Mouse (Mus musculus) CH12.LX (cell line): Measurements from ENCODE around the gene C130050O18Rik. TPM values are rescaled to one million over a fixed set of nuclear protein-coding genes. Genes with fewer than 3 reads are reported as not detected.

Experiments used
- DNase-seq: peaks from one replicate; pipeline ENCODE4 v3.0.0-alpha.2; 2013; ENCODE audit errors: extremely low read depth
- H3K27ac ChIP-seq: 2 replicates; pipeline ENCODE4 v1.5.1; 2012; ENCODE audit warnings: low read depth, mild to moderate bottlenecking, control low read depth, moderate library complexity; ENCODE audit not compliant: insufficient read depth
- H3K27me3 ChIP-seq: replicated peaks from 2 replicates; pipeline ENCODE3; 2012; ENCODE audit warnings: inconsistent platforms
- H3K36me3 ChIP-seq, 2 experiments: replicated peaks in 1 of 2; 2 replicates each; pipeline versions ENCODE3 to v1.6.1; 2012; ENCODE audit warnings: inconsistent platforms in 1 of 2, low read length in 1 of 2, mild to moderate bottlenecking in 1 of 2, mixed read lengths in 1 of 2, moderate library complexity in 1 of 2; ENCODE audit not compliant: control insufficient read depth in 1 of 2, insufficient read depth in 1 of 2
- H3K4me1 ChIP-seq, 2 experiments: 2 replicates each; pipeline ENCODE4 v1.6.1; 2012; ENCODE audit warnings: inconsistent platforms in 1 of 2, moderate library complexity in 1 of 2; ENCODE audit not compliant: insufficient read depth in 2 of 2, control insufficient read depth in 1 of 2
- H3K4me2 ChIP-seq: 2 replicates; pipeline ENCODE4 v1.6.1; 2012; ENCODE audit warnings: low read depth, mild to moderate bottlenecking, control low read depth; ENCODE audit not compliant: poor library complexity, insufficient read depth, severe bottlenecking
- H3K4me3 ChIP-seq, 3 experiments: fragments of 150-350 bp in 1 of 3; sonication (generic) in 1 of 3; replicated peaks in 1 of 3; 2 replicates each; pipeline versions ENCODE3 to v1.5.1; 2011 to 2012; ENCODE audit warnings: low read depth in 2 of 3, low read length in 2 of 3, mild to moderate bottlenecking in 2 of 3, moderate library complexity in 2 of 3, control low read depth in 1 of 3, improper control_type of control experiment in 1 of 3, inconsistent platforms in 1 of 3, mixed read lengths in 1 of 3; ENCODE audit not compliant: poor library complexity in 1 of 3
- H3K79me2 ChIP-seq: replicated peaks from 2 replicates; pipeline ENCODE4 v1.6.1; 2012; ENCODE audit warnings: mild to moderate bottlenecking, moderate library complexity; ENCODE audit not compliant: control insufficient read depth, poor library complexity, insufficient read depth, severe bottlenecking; ENCODE audit errors: extremely low read depth
- H3K9ac ChIP-seq: 2 replicates; pipeline ENCODE4 v1.6.1; 2012; ENCODE audit warnings: low read depth, mild to moderate bottlenecking, control low read depth, moderate library complexity; ENCODE audit not compliant: insufficient read depth
- H3K9me3 ChIP-seq: replicated peaks from 2 replicates; pipeline ENCODE3; 2012; ENCODE audit warnings: low read length, inconsistent platforms, mixed read lengths
- CTCF ChIP-seq, 2 experiments: IDR thresholded peaks in 1 of 2; conservative IDR thresholded peaks in 1 of 2; 2 replicates each; pipeline ENCODE4 v1.5.1; 2011 to 2012; ENCODE audit warnings: low read depth in 2 of 2, low read length in 2 of 2, improper control_type of control experiment in 1 of 2, inconsistent platforms in 1 of 2, mild to moderate bottlenecking in 1 of 2, moderate library complexity in 1 of 2
- E2F4 ChIP-seq: IDR thresholded peaks from 2 replicates; pipeline ENCODE4 v1.6.1; 2011; ENCODE audit warnings: low read depth, low read length, improper control_type of control experiment; ENCODE audit not compliant: insufficient replicate concordance
- GABPA ChIP-seq: IDR thresholded peaks from 2 replicates; pipeline ENCODE4 v1.6.1; 2012; ENCODE audit warnings: low read depth, low read length, improper control_type of control experiment, inconsistent platforms; ENCODE audit not compliant: insufficient replicate concordance
- HCFC1 ChIP-seq: IDR thresholded peaks from 2 replicates; pipeline ENCODE4 v1.6.1; 2012; ENCODE audit warnings: low read depth, mild to moderate bottlenecking, inconsistent platforms, low read length, improper control_type of control experiment
- IRF4 ChIP-seq: IDR thresholded peaks from 2 replicates; pipeline ENCODE4 v1.6.1; 2014; ENCODE audit warnings: low read depth, mild to moderate bottlenecking, inconsistent platforms, low read length, improper control_type of control experiment
- MAFK ChIP-seq: IDR thresholded peaks from 2 replicates; pipeline ENCODE4 v1.6.1; 2011; ENCODE audit warnings: low read length, improper control_type of control experiment; ENCODE audit not compliant: insufficient replicate concordance
- MAX ChIP-seq: IDR thresholded peaks from 2 replicates; pipeline ENCODE4 v1.6.1; 2011; ENCODE audit warnings: low read length, improper control_type of control experiment
- MYC ChIP-seq: IDR thresholded peaks from 2 replicates; pipeline ENCODE4 v1.6.1; 2011; ENCODE audit warnings: low read depth, mild to moderate bottlenecking, improper control_type of control experiment, low read length
- PAX5 ChIP-seq: IDR thresholded peaks from 2 replicates; pipeline ENCODE4 v1.6.1; 2012; ENCODE audit warnings: low read length, inconsistent platforms, mixed read lengths
- POLR2AphosphoS2 ChIP-seq: IDR thresholded peaks from 2 replicates; pipeline ENCODE4 v1.6.1; 2011; ENCODE audit warnings: low read depth, low read length, improper control_type of control experiment
- RCOR1 ChIP-seq: conservative IDR thresholded peaks from 2 replicates; pipeline ENCODE4 v1.6.1; 2012; ENCODE audit warnings: low read depth, mild to moderate bottlenecking, inconsistent platforms, low read length, improper control_type of control experiment
- USF1 ChIP-seq: IDR thresholded peaks from 2 replicates; pipeline ENCODE4 v1.6.1; 2014; ENCODE audit warnings: low read depth, mild to moderate bottlenecking, inconsistent platforms, low read length, improper control_type of control experiment
- ZKSCAN1 ChIP-seq: IDR thresholded peaks from 2 replicates; pipeline ENCODE4 v1.6.1; 2012; ENCODE audit warnings: low read depth, inconsistent platforms, low read length, improper control_type of control experiment, borderline replicate concordance
- ZMIZ1 ChIP-seq: IDR thresholded peaks from 2 replicates; pipeline ENCODE4 v1.6.1; 2012; ENCODE audit warnings: low read depth, mild to moderate bottlenecking, inconsistent platforms, low read length, improper control_type of control experiment
- dilution Hi-C: fragments of 300-500 bp; cut with MboI; formaldehyde crosslinking; loops from 2 replicates; pipeline ENCODE4 v1.14.3; 2020; ENCODE audit warnings: low sequenced_read_pairs; ENCODE audit not compliant: extremely low pct_unique_long_range_greater_than_20kb, extremely low pct_ligation_motif_present
- in situ Hi-C: fragments of 300-500 bp; cut with MboI; formaldehyde crosslinking; loops from 3 replicates; pipeline ENCODE4 v1.14.3; 2019; ENCODE audit warnings: low sequenced_read_pairs, low pct_ligation_motif_present, low pct_unique_long_range_greater_than_20kb, mixed read lengths
- polyA plus RNA-seq: library from polyadenylated mRNA; unstranded; fragments of >175 nt; gene quantifications from 2 replicates; pipeline ENCODE4 v1.2.1, GENCODE M21; 2012; ENCODE audit warnings: low read depth; ENCODE audit not compliant: insufficient read length
- total RNA-seq, 2 experiments: library from RNA; depleted of rRNA; stranded (reverse); fragments of 300-350 nt in 1 of 2; fragments of >200 nt in 1 of 2; gene quantifications; 2 replicates each; pipeline ENCODE4 v1.2.3; 2012 to 2014

Gene C130050O18Rik
- total and polyA plus RNA-seq, 3 experiments, result 0.54 TPM; not detected in 2

DNA sequence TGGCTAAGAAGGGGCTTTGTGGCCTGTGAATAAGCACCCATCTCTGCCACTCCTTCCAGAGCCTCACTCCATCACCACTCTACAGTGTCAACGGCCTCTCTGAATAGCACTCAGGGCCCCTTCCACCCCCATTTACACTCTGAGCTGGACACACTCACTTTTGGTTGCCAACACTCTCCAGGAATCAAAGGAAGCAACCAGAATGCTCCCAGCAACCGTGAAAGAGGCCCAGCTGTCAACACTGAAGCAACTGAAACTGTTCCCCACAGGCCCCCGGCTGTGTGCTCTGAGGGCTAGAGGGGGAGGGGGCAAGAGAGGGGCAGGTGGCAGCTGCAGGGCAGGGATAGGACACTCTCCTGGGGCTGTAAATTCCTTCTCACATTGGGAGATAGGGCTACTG, 13.6 kb downstream of the C130050O18Rik start:
- H3K36me3 ChIP-seq, result peaks cover 3 to 85% of the 10 kb centered on the region in 2 experiments
- H3K27ac ChIP-seq, result no peak overlapping the region
- no peaks in the 10 kb centered on the region for H3K9me3 ChIP-seq
- peaks cover 0 to 11% of the 10 kb centered on the region in 2 experiments; a peak in 2 of 4 replicates for H3K4me1 ChIP-seq
- no peak overlapping the region for H3K4me3 ChIP-seq
- no peak overlapping the region for H3K4me2 ChIP-seq
- in situ Hi-C loops, result no loop called here
- dilution Hi-C loops, result no loop called here
- TF ChIP-seq ZKSCAN1 (no peak), IRF4 (no peak), RCOR1 (no peak), POLR2AphosphoS2 (no peak), GABPA (no peak), PAX5 (no peak), MAX (no peak), HCFC1 (no peak), USF1 (no peak), CTCF (conservative IDR thresholded peaks at IDR 0.05 in 1 of 2, IDR thresholded peaks at IDR 0.05 in 1 of 2; ENCODE audit: low read depth in 2 of 2, low read length in 2 of 2) (no peak), MYC (no peak), E2F4 (no peak)
- no peak overlapping the region for H3K9ac ChIP-seq
- DNase-seq, result no peak
- H3K27me3 ChIP-seq, result no peaks in the 10 kb centered on the region
- H3K79me2 ChIP-seq, result no peaks in the 10 kb centered on the region

DNA sequence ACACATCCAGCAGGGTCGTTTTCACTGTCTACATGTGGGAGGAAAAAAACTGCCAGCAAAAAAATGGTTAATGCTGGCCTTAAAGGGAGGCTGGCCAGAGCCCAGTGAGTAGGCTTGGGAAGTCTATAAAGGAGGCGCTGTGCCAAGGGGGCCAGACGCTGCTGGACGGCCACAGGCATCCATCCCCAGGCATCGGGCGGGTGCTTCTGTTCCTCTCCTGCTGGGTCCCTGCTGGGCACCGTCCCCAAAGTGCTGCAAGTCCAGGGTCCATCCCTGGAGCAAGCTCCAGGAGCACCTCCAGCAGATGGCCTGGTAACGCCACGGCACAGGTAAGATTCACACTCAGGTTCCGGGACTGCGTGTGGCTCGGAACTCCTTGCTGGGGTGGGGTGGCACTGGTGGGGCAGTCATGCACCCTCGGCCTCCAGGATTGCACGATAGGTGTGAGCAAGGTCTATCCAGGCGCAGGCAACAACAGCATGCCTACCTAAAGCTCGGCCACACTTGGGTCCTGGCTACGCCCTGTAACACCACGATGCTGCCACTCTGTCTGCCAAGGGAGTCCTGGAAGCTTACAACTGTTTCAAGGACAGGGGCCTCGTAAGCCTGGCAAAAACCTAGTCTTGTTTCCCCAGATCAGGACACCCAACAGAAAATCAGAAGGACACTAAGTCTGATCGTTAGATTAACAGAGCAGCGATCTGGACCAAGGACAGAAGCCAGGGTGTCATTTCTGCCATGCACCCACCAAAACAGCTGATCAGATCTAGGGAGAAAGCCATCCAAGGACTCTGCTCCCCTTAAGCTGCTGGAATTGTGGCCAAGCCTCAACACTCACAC, 18.2 kb downstream of the C130050O18Rik start, which contains the start of gene Gper1:
TSS of gene Gper1 (plus strand) at position 126 of the 840 bp plus-strand sequence.
- no peak for TF ChIP-seq ZMIZ1
- no peak for TF ChIP-seq MAFK
- TF ChIP-seq, all 38 proteins: peak for 0
- no peak within 1 kb of the TSS for H3K4me2 ChIP-seq
- H3K36me3 ChIP-seq, result peaks cover 0 to 76% of the 10 kb centered on the region in 2 experiments
- dilution Hi-C loops, result no loop called here
- no peaks in the 10 kb centered on the region for H3K9me3 ChIP-seq
- no peak for DNase-seq
- no peak within 1 kb of the TSS for H3K27ac ChIP-seq
- H3K79me2 ChIP-seq, result no peaks in the 10 kb centered on the region
- no peak within 1 kb of the TSS for H3K9ac ChIP-seq
- no peak within 1 kb of the TSS for H3K4me3 ChIP-seq
- in situ Hi-C loops, result no loop called here
- no peaks in the 10 kb centered on the region for H3K27me3 ChIP-seq
- peaks cover 0 to 16% of the 10 kb centered on the region in 2 experiments; a peak in 3 of 4 replicates for H3K4me1 ChIP-seq
